Mouse (Mus musculus): Measurements from ENCODE around the gene Thoc6.

GRCm38 (mm10) chr17:23654001-23654400 lies 19.7 kb downstream of the Thoc6 start:
- TF ChIP-seq GATA1 (IDR thresholded peaks at IDR 0.05; ENCODE audit: low read length), result no peak
- TF ChIP-seq TAL1 (IDR thresholded peaks at IDR 0.05; ENCODE audit: low read length), result no peak
